Comparison of ENCODE assay signal across 10 mouse cellular contexts in genomic region chr2:85224221-85225179, GRCm38 (mm10). TPM values are rescaled to one million over a fixed set of nuclear protein-coding genes. Genes with fewer than 3 reads are reported as not detected.
DNase-seq lines count a peak whose midpoint lies in the region; ATAC-seq and TF ChIP-seq lines count a peak whose summit lies in the region.
"Had no signal": no experiment of that assay in that cellular context is flagged by ENCODE, and none has a peak within 500 bp of the region (broad histone marks: within the 10 kb centered on the region; RNA-seq: fewer than 3 reads in every experiment).

No protein-coding gene starts in this region.

- no peaks in the 10 kb centered on the region for H3K27me3 ChIP-seq in forebrain, embryonic 12.5 days
- no peaks in the 10 kb centered on the region for H3K27me3 ChIP-seq in forebrain, embryonic 10.5 days (ENCODE audit: poor library complexity, severe bottlenecking)
- H3K27me3 ChIP-seq in neural tube, embryonic 11.5 days (ENCODE audit: control insufficient read depth, insufficient read depth, low read length) = no peaks in the 10 kb centered on the region
- H3K27me3 ChIP-seq in intestine, postnatal 0 days (replicated peaks; ENCODE audit: control insufficient read depth, insufficient read depth, low read length) = no peaks in the 10 kb centered on the region

- no peak overlapping the region for H3K27ac ChIP-seq in forebrain, embryonic 12.5 days
- no peak overlapping the region for H3K27ac ChIP-seq in forebrain, embryonic 10.5 days
- no peak overlapping the region for H3K27ac ChIP-seq in neural tube, embryonic 11.5 days (ENCODE audit: low read depth, low read length)
- H3K27ac ChIP-seq in intestine, postnatal 0 days (ENCODE audit: low read depth, low read length) = no peak overlapping the region
- no peak overlapping the region for H3K27ac ChIP-seq in gastrocnemius, adult 2 months

- no peaks in the 10 kb centered on the region for H3K9me3 ChIP-seq in forebrain, embryonic 12.5 days
- no peaks in the 10 kb centered on the region for H3K9me3 ChIP-seq in forebrain, embryonic 10.5 days
- H3K9me3 ChIP-seq in neural tube, embryonic 11.5 days (ENCODE audit: control insufficient read depth, low read length) = no peaks in the 10 kb centered on the region
- no peaks in the 10 kb centered on the region for H3K9me3 ChIP-seq in intestine, postnatal 0 days (ENCODE audit: control insufficient read depth)

- intact Hi-C loops in gastrocnemius, adult 2 months (cut with DNase I) = no loop called here

- 0 out of 2 replicates have a peak, but pooled peaks cover 2% of the 10 kb centered on the region for H3K4me1 ChIP-seq in forebrain, embryonic 12.5 days
- H3K4me1 ChIP-seq in forebrain, embryonic 10.5 days = peaks cover 9% of the 10 kb centered on the region
- H3K4me1 ChIP-seq in neural tube, embryonic 11.5 days (ENCODE audit: control insufficient read depth, insufficient read depth, low read length) = no peaks in the 10 kb centered on the region
- H3K4me1 ChIP-seq in intestine, postnatal 0 days (replicated peaks; ENCODE audit: control insufficient read depth, insufficient read depth, low read length) = no peaks in the 10 kb centered on the region

- no peak for DNase-seq in forebrain, embryonic 10.5 days (ENCODE audit: extremely low spot score, low spot score)
- DNase-seq in neural tube, embryonic 11.5 days (ENCODE audit: low spot score) = peak; percentile 19
- DNase-seq in neural tube, embryonic 10.5 days (ENCODE audit: extremely low spot score, low spot score) = no peak
- DNase-seq in right cerebral cortex, postnatal 25 days = peak; percentile 39
- DNase-seq in gastrocnemius, adult 2 months = no peak
- no peak for DNase-seq in gastrocnemius, adult 18-20 months (ENCODE audit: low spot score)
- DNase-seq: heart, postnatal 10 days had no signal

- no peaks in the 10 kb centered on the region for H3K36me3 ChIP-seq in forebrain, embryonic 12.5 days (replicated peaks)
- H3K36me3 ChIP-seq in forebrain, embryonic 10.5 days (replicated peaks) = no peaks in the 10 kb centered on the region
- H3K36me3 ChIP-seq in neural tube, embryonic 11.5 days (ENCODE audit: control insufficient read depth, insufficient read depth, low read length) = no peaks in the 10 kb centered on the region
- H3K36me3 ChIP-seq in intestine, postnatal 0 days (ENCODE audit: control insufficient read depth, insufficient read depth) = no peaks in the 10 kb centered on the region

- H3K4me3 ChIP-seq in forebrain, embryonic 12.5 days (replicated peaks) = no peak overlapping the region
- no peak overlapping the region for H3K4me3 ChIP-seq in forebrain, embryonic 10.5 days
- H3K4me3 ChIP-seq in neural tube, embryonic 11.5 days (ENCODE audit: low read depth, low read length) = no peak overlapping the region
- H3K4me3 ChIP-seq in intestine, postnatal 0 days (ENCODE audit: low read depth, low read length) = no peak overlapping the region
- H3K4me3 ChIP-seq in gastrocnemius, adult 2 months = no peak overlapping the region

- 53% methylated on average over 17 of the region's 17 CpGs for WGBS in forebrain, embryonic 12.5 days
- 52% methylated on average over 17 of the region's 17 CpGs for WGBS in forebrain, embryonic 10.5 days
- 55% methylated on average over 17 of the region's 17 CpGs for WGBS in neural tube, embryonic 11.5 days
- 49% methylated on average over 17 of the region's 17 CpGs for WGBS in intestine, postnatal 0 days

- no peak overlapping the region for H3K4me2 ChIP-seq in forebrain, embryonic 12.5 days
- no peak overlapping the region for H3K4me2 ChIP-seq in neural tube, embryonic 11.5 days (ENCODE audit: low read depth)
- peak overlapping the region; percentile 13; the same call in 1 of the 2 replicates for H3K4me2 ChIP-seq in intestine, postnatal 0 days (replicated peaks; ENCODE audit: low read depth)
- H3K4me2 ChIP-seq: liver, embryonic 11.5 days had no signal

- ATAC-seq in forebrain, embryonic 12.5 days (ENCODE audit: low FRiP score) = 0 out of 2 replicates have a peak, but pooled peaks have one; percentile 11
- ATAC-seq in neural tube, embryonic 11.5 days (ENCODE audit: insufficient read depth, low FRiP score, low TSS enrichment) = no peak
- ATAC-seq in intestine, postnatal 0 days = no peak

- H3K9ac ChIP-seq in forebrain, embryonic 12.5 days = no peak overlapping the region
- no peak overlapping the region for H3K9ac ChIP-seq in neural tube, embryonic 11.5 days (ENCODE audit: low read length)
- no peak overlapping the region for H3K9ac ChIP-seq in intestine, postnatal 0 days (ENCODE audit: low read depth, low read length)

- no peak for TF ChIP-seq CTCF in intestine, postnatal 0 days (IDR thresholded peaks at IDR 0.05; ENCODE audit: low read depth)
- no peak for TF ChIP-seq CTCF in gastrocnemius, adult 2 months (IDR thresholded peaks at IDR 0.05)

RNA-seq across cellular contexts. Expression of gene Lrrc55, which starts 27.5 kb away (rescaled TPM):
- polyA plus RNA-seq in forebrain, embryonic 12.5 days (2016; fragmentation: Nextera tagmentation; extraction: Ambion mirVana) = 2.8 and 3.1 TPM in 2 replicates
- 0.30 and 0.47 TPM in 2 replicates for polyA plus RNA-seq in forebrain, embryonic 10.5 days (2016; fragmentation: Nextera tagmentation; extraction: Ambion mirVana)
- polyA plus RNA-seq in neural tube, embryonic 11.5 days (2014; fragmentation: Nextera tagmentation; extraction: Ambion mirVana) = 1.1 and 1.2 TPM in 2 replicates
- 1.4 TPM in 2 replicates for polyA plus RNA-seq in intestine, postnatal 0 days (2015; fragmentation: Nextera tagmentation; extraction: Ambion mirVana)
- 1 to 10 TPM in 1 of 2 experiments, under 1 TPM in 1; 0.56 to 1.1 TPM for total RNA-seq in gastrocnemius, adult 2 months (2021)
- under 1 TPM; 0.23 to 0.71 TPM for total RNA-seq in gastrocnemius, adult 18-20 months (2021)

Comparison
In these comparisons a context has a peak if more than half of its experiments do, and no peak if none do; other contexts are left out.
1. DNase-seq: peak in neural tube, embryonic 11.5 days (single experiment) and right cerebral cortex, postnatal 25 days (single experiment); none in forebrain, embryonic 10.5 days (single experiment), neural tube, embryonic 10.5 days (single experiment), gastrocnemius, adult 2 months (single experiment) and gastrocnemius, adult 18-20 months (single experiment).